Mouse (Mus musculus): Measurements from ENCODE around the gene Ccdc150. TPM values are rescaled to one million over a fixed set of nuclear protein-coding genes. Genes with fewer than 3 reads are reported as not detected.

Ccdc150 gene
- total and polyA plus RNA-seq, 2 experiments from 2014 or later = 0.11 to 0.23 TPM

- H3K4me1 ChIP-seq (ENCODE audit: insufficient read depth, low read length) = no peaks in the 10 kb centered on the region
- DNase-seq (ENCODE audit: low spot score) (no peak), ATAC-seq (ENCODE audit: low FRiP score) (no peak)
- no peaks in the 10 kb centered on the region for H3K9me3 ChIP-seq (ENCODE audit: low read length)
- H3K4me3 ChIP-seq (ENCODE audit: low read depth, low read length) = no peak overlapping the region
- TF ChIP-seq CTCF (IDR thresholded peaks at IDR 0.05) = no peak
- H3K27me3 ChIP-seq (ENCODE audit: insufficient read depth, low read length) = no peaks in the 10 kb centered on the region
- WGBS = 67% methylated on average over 2 of the region's 2 CpGs
- no peak overlapping the region for H3K27ac ChIP-seq (ENCODE audit: low read depth, low read length)
- no peaks in the 10 kb centered on the region for H3K36me3 ChIP-seq (ENCODE audit: insufficient read depth, low read length)
- H3K4me2 ChIP-seq (ENCODE audit: low read depth, low read length, poor library complexity, severe bottlenecking) = no peak overlapping the region
- H3K9ac ChIP-seq (replicated peaks; ENCODE audit: low read length, poor library complexity, severe bottlenecking) = no peak overlapping the region
These were observed 55.9 kb downstream of the Ccdc150 start for GRCm38 (mm10) chr1:54306404-54306803.

- no peaks in the 10 kb centered on the region for H3K4me1 ChIP-seq (ENCODE audit: insufficient read depth, low read length)
- no peak overlapping the region for H3K4me2 ChIP-seq (ENCODE audit: low read depth, low read length, poor library complexity, severe bottlenecking)
- no peaks in the 10 kb centered on the region for H3K36me3 ChIP-seq (ENCODE audit: insufficient read depth, low read length)
- H3K9ac ChIP-seq (replicated peaks; ENCODE audit: low read length, poor library complexity, severe bottlenecking) = no peak overlapping the region
- no peaks in the 10 kb centered on the region for H3K9me3 ChIP-seq (ENCODE audit: low read length)
- WGBS = 87% methylated on average over 2 of the region's 2 CpGs
- TF ChIP-seq CTCF (IDR thresholded peaks at IDR 0.05) = no peak
- ATAC-seq (ENCODE audit: low FRiP score) (no peak), DNase-seq (ENCODE audit: low spot score) (no peak)
- H3K27ac ChIP-seq (ENCODE audit: low read depth, low read length) = no peak overlapping the region
- no peak overlapping the region for H3K4me3 ChIP-seq (ENCODE audit: low read depth, low read length)
- no peaks in the 10 kb centered on the region for H3K27me3 ChIP-seq (ENCODE audit: insufficient read depth, low read length)
These were observed 76.2 kb downstream of the Ccdc150 start for GRCm38 (mm10) chr1:54326647-54327046.

- Histone ChIP-seq H3K36me3 (ENCODE audit: insufficient read depth, low read length) (no peaks in the 10 kb centered on the region), H3K9ac (replicated peaks; ENCODE audit: low read length, poor library complexity, severe bottlenecking) (no peak overlapping the region), H3K27ac (ENCODE audit: low read depth, low read length) (no peak overlapping the region), H3K4me1 (ENCODE audit: insufficient read depth, low read length) (no peaks in the 10 kb centered on the region), H3K4me3 (ENCODE audit: low read depth, low read length) (no peak overlapping the region), H3K9me3 (ENCODE audit: low read length) (no peaks in the 10 kb centered on the region), H3K4me2 (ENCODE audit: low read depth, low read length, poor library complexity, severe bottlenecking) (no peak overlapping the region), H3K27me3 (ENCODE audit: insufficient read depth, low read length) (no peaks in the 10 kb centered on the region)
- ATAC-seq (ENCODE audit: low FRiP score) = no peak
- TF ChIP-seq CTCF (IDR thresholded peaks at IDR 0.05) = no peak
- no peak for DNase-seq (ENCODE audit: low spot score)
- 91% methylated on average over 6 of the region's 6 CpGs for WGBS
These were observed 77.5 kb downstream of the Ccdc150 start for GRCm38 (mm10) chr1:54327876-54328545.

GRCm38 (mm10) chr1:54332988-54333387 is 82.5 kb downstream of the Ccdc150 start:
- 64% methylated on average over 4 of the region's 4 CpGs for WGBS
- peak; percentile 15 for DNase-seq (ENCODE audit: low spot score)
- no peak overlapping the region for H3K4me2 ChIP-seq (ENCODE audit: low read depth, low read length, poor library complexity, severe bottlenecking)

GRCm38 (mm10) chr1:54354786-54355185 is 104.3 kb downstream of the Ccdc150 start:
- no peak overlapping the region for H3K4me2 ChIP-seq (ENCODE audit: low read depth, low read length, poor library complexity, severe bottlenecking)
- H3K4me3 ChIP-seq (ENCODE audit: low read depth, low read length) = no peak overlapping the region
- no peak for TF ChIP-seq CTCF (IDR thresholded peaks at IDR 0.05)
- no peaks in the 10 kb centered on the region for H3K27me3 ChIP-seq (ENCODE audit: insufficient read depth, low read length)
- no peak for ATAC-seq (ENCODE audit: low FRiP score)
- no peaks in the 10 kb centered on the region; the same call in 1 of the 2 replicates for H3K4me1 ChIP-seq (ENCODE audit: insufficient read depth, low read length)
- DNase-seq (ENCODE audit: low spot score) = no peak
- no peaks in the 10 kb centered on the region for H3K36me3 ChIP-seq (ENCODE audit: insufficient read depth, low read length)
- H3K27ac ChIP-seq (ENCODE audit: low read depth, low read length) = no peak overlapping the region
- no peak overlapping the region for H3K9ac ChIP-seq (replicated peaks; ENCODE audit: low read length, poor library complexity, severe bottlenecking)
- no peaks in the 10 kb centered on the region for H3K9me3 ChIP-seq (ENCODE audit: low read length)
- WGBS = 92% methylated on average over 4 of the region's 4 CpGs

More at GRCm38 (mm10) chr1:54332988-54333387, 82.5 kb downstream of the Ccdc150 start:
- no peaks in the 10 kb centered on the region for H3K36me3 ChIP-seq (ENCODE audit: insufficient read depth, low read length)
- no peaks in the 10 kb centered on the region for H3K4me1 ChIP-seq (ENCODE audit: insufficient read depth, low read length)
- TF ChIP-seq CTCF (IDR thresholded peaks at IDR 0.05) = peak; percentile 64
- no peak overlapping the region for H3K27ac ChIP-seq (ENCODE audit: low read depth, low read length)
- no peaks in the 10 kb centered on the region for H3K27me3 ChIP-seq (ENCODE audit: insufficient read depth, low read length)
- H3K9ac ChIP-seq (replicated peaks; ENCODE audit: low read length, poor library complexity, severe bottlenecking) = no peak overlapping the region
- no peak overlapping the region for H3K4me3 ChIP-seq (ENCODE audit: low read depth, low read length)
- no peaks in the 10 kb centered on the region for H3K9me3 ChIP-seq (ENCODE audit: low read length)
- ATAC-seq (ENCODE audit: low FRiP score) = no peak

DNA sequence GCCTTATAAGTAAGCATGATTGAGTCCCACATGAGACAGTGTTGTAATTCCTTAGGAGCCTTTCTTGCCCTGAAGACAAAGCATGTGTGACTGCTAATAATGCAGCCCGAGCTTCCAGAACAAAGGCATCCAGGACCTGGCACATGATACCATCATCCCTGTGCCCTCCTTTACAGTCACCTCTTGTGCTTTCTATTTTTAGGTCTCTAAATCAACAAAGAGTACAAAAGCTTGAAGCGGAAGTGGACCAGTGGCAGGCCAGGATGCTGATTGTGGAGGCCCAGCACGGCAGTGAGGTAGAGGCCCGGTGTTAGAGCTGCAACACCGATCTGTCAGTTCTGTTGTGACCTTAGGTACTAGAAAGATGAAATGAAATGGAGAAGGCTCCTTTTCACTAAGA is 105.0 kb downstream of the Ccdc150 start:
- no peak for DNase-seq (ENCODE audit: low spot score)
- H3K9ac ChIP-seq (replicated peaks; ENCODE audit: low read length, poor library complexity, severe bottlenecking) = no peak overlapping the region
- no peak for TF ChIP-seq CTCF (IDR thresholded peaks at IDR 0.05)
- no peak overlapping the region for H3K4me2 ChIP-seq (ENCODE audit: low read depth, low read length, poor library complexity, severe bottlenecking)
- no peaks in the 10 kb centered on the region for H3K36me3 ChIP-seq (ENCODE audit: insufficient read depth, low read length)
- H3K4me3 ChIP-seq (ENCODE audit: low read depth, low read length) = no peak overlapping the region
- no peaks in the 10 kb centered on the region for H3K9me3 ChIP-seq (ENCODE audit: low read length)
- no peak for ATAC-seq (ENCODE audit: low FRiP score)
- H3K4me1 ChIP-seq (ENCODE audit: insufficient read depth, low read length) = no peaks in the 10 kb centered on the region; the same call in 1 of the 2 replicates
- H3K27ac ChIP-seq (ENCODE audit: low read depth, low read length) = no peak overlapping the region
- 82% methylated on average over 5 of the region's 5 CpGs for WGBS
- no peaks in the 10 kb centered on the region for H3K27me3 ChIP-seq (ENCODE audit: insufficient read depth, low read length)
